Mouse (Mus musculus) kidney, embryonic 15.5 days (tissue): Measurements from ENCODE around the gene Slc36a1. TPM values are rescaled to one million over a fixed set of nuclear protein-coding genes. Genes with fewer than 3 reads are reported as not detected.

Experiments used
- polyA plus RNA-seq: library from polyadenylated mRNA; unstranded; fragments of >200 nt; fragmentation: Nextera tagmentation; extraction: Ambion mirVana; gene quantifications from 2 replicates; pipeline ENCODE4 v1.2.1, GENCODE M21; 2015

Gene Slc36a1
- polyA plus RNA-seq, 1 experiment from 2014 or later, result 3.1 TPM

Other genes with a start within 250 kb of the Slc36a1 start
- 16.8 and 20.7 TPM in 2 replicates for gene Tnip1, start 241.4 kb upstream of the Slc36a1 start, polyA plus RNA-seq
- 201 and 233 TPM in 2 replicates for gene Anxa6, start 170.9 kb upstream of the Slc36a1 start, polyA plus RNA-seq
- gene Ccdc69, start 126.2 kb upstream of the Slc36a1 start, polyA plus RNA-seq, result 3.2 and 3.3 TPM in 2 replicates
- 32.7 and 32.9 TPM in 2 replicates for gene Gm2a, start 106.2 kb upstream of the Slc36a1 start, polyA plus RNA-seq
- gene Slc36a3, start 52.6 kb upstream of the Slc36a1 start, polyA plus RNA-seq, result not detected in 2 replicates
- 0.83 and 2.4 TPM in 2 replicates for gene Slc36a2, start 19.3 kb upstream of the Slc36a1 start, polyA plus RNA-seq
- 0.08 and 0.10 TPM in 2 replicates for gene Fat2, start 132.2 kb downstream of the Slc36a1 start, polyA plus RNA-seq
- gene Sparc, start 218.8 kb downstream of the Slc36a1 start, polyA plus RNA-seq, result 1,364 and 1,510 TPM in 2 replicates